Mouse (Mus musculus) c-Kit-positive CD71-positive TER-119-negative erythroid progenitor cells, embryonic 14.5 days (primary cell): Measurements from ENCODE around the gene Fcgr4.
"Not testable (repeated sequence)": the region's sequence is repeated elsewhere in the genome, so short reads cannot be mapped to it uniquely, and the experiment has no call there.

Source experiments
- DNase-seq: peaks from one replicate; pipeline ENCODE4 v3.0.0-alpha.2; 2013; ENCODE audit warnings: low read depth

Fcgr4 gene

GRCm38 (mm10) chr1:171057253-171057652, 38.5 kb downstream of the Fcgr4 start:
- no peak for DNase-seq

- DNase-seq: no peak
These were observed 40.5 kb downstream of the Fcgr4 start for GRCm38 (mm10) chr1:171059203-171059602.

- no peak for DNase-seq
These were observed 41.7 kb downstream of the Fcgr4 start for GRCm38 (mm10) chr1:171060392-171060791.

GRCm38 (mm10) chr1:171061566-171061965, 42.8 kb downstream of the Fcgr4 start:
- DNase-seq: no peak

GRCm38 (mm10) chr1:171063569-171064490, 45.1 kb downstream of the Fcgr4 start:
- DNase-seq: not testable (repeated sequence)

GRCm38 (mm10) chr1:171064491-171065242, 45.9 kb downstream of the Fcgr4 start, which contains the start of gene Fcgr3:
Gene Fcgr3 (minus strand): TSS chr1:171064935.
- peak; percentile 93 for DNase-seq

GRCm38 (mm10) chr1:171065243-171065587, 46.5 kb downstream of the Fcgr4 start:
- DNase-seq: not testable (repeated sequence)

GRCm38 (mm10) chr1:171065768-171066167, 47.0 kb downstream of the Fcgr4 start:
- DNase-seq: not testable (repeated sequence)

- DNase-seq: not testable (repeated sequence)
These were observed 47.9 kb downstream of the Fcgr4 start for GRCm38 (mm10) chr1:171066583-171066982.

- DNase-seq: not testable (repeated sequence)
These were observed 49.2 kb downstream of the Fcgr4 start for GRCm38 (mm10) chr1:171067928-171068327.

GRCm38 (mm10) chr1:171069508-171069907, 50.8 kb downstream of the Fcgr4 start:
- DNase-seq: not testable (repeated sequence)

- DNase-seq: not testable (repeated sequence)
These were observed 52.2 kb downstream of the Fcgr4 start for GRCm38 (mm10) chr1:171070879-171071278.

GRCm38 (mm10) chr1:171071726-171072125, 53.0 kb downstream of the Fcgr4 start:
- not testable (repeated sequence) for DNase-seq

GRCm38 (mm10) chr1:171072217-171072616, 53.5 kb downstream of the Fcgr4 start:
- not testable (repeated sequence) for DNase-seq

- peak; percentile 59 for DNase-seq
These were observed 55.6 kb downstream of the Fcgr4 start for GRCm38 (mm10) chr1:171074283-171074682.

- DNase-seq: not testable (repeated sequence)
These were observed 57.5 kb downstream of the Fcgr4 start for GRCm38 (mm10) chr1:171076176-171076575.

GRCm38 (mm10) chr1:171077192-171077591, 58.5 kb downstream of the Fcgr4 start:
- not testable (repeated sequence) for DNase-seq

- DNase-seq: not testable (repeated sequence)
These were observed 59.2 kb downstream of the Fcgr4 start for GRCm38 (mm10) chr1:171077955-171078354.

- DNase-seq: not testable (repeated sequence)
These were observed 59.7 kb downstream of the Fcgr4 start for GRCm38 (mm10) chr1:171078419-171078818.

GRCm38 (mm10) chr1:171079345-171079744, 60.6 kb downstream of the Fcgr4 start:
- DNase-seq: not testable (repeated sequence)
